Mouse (Mus musculus) gastrocnemius, postnatal 36 days (tissue): ENCODE results near the gene Zdhhc23. TPM values are rescaled to one million over a fixed set of nuclear protein-coding genes. Genes with fewer than 3 reads are reported as not detected.

Experiments
- DNase-seq, 2 experiments: peaks; one replicate each; pipeline ENCODE4 v3.0.0; 2022
- intact Hi-C: fragments of 180-260 bp; cut with DNase I; formaldehyde crosslinking; loops from one replicate; pipeline ENCODE4 v1.15.1; 2025
- total RNA-seq, 2 experiments: library from RNA; stranded (reverse); gene quantifications; 2 replicates each; pipeline ENCODE4 v1.2.3; 2021

Zdhhc23 gene
- total RNA-seq, 2 experiments from 2014 or later: 7.5 to 10.9 TPM

GRCm38 (mm10) chr16:43971189-43971588 lies 8.4 kb downstream of the Zdhhc23 start:
- intact Hi-C loops: no loop called here
- DNase-seq: no peak

GRCm38 (mm10) chr16:43970426-43970825 lies 9.2 kb downstream of the Zdhhc23 start:
- intact Hi-C loops: no loop called here
- no peak for DNase-seq

GRCm38 (mm10) chr16:43965781-43966389 lies 13.7 kb downstream of the Zdhhc23 start:
- intact Hi-C loops: no loop called here
- DNase-seq: no peak

- DNase-seq: no peak
- intact Hi-C loops: no loop called here
Observed at GRCm38 (mm10) chr16:43963780-43964179, 15.8 kb downstream of the Zdhhc23 start.

- DNase-seq: no peak
- intact Hi-C loops: no loop called here
Observed at GRCm38 (mm10) chr16:43963291-43963690, 16.3 kb downstream of the Zdhhc23 start.

- no peak for DNase-seq
- intact Hi-C loops: no loop called here
Observed at GRCm38 (mm10) chr16:43958038-43958437, 21.6 kb downstream of the Zdhhc23 start.

GRCm38 (mm10) chr16:43954913-43955312 lies 24.7 kb downstream of the Zdhhc23 start:
- intact Hi-C loops: no loop called here
- no peak for DNase-seq

- intact Hi-C loops: no loop called here
- DNase-seq: no peak
Observed at GRCm38 (mm10) chr16:43951591-43951990, 28.0 kb downstream of the Zdhhc23 start.

GRCm38 (mm10) chr16:43945869-43946268 lies 33.7 kb downstream of the Zdhhc23 start:
- intact Hi-C loops: no loop called here
- DNase-seq: no peak

GRCm38 (mm10) chr16:43945351-43945750 lies 34.2 kb downstream of the Zdhhc23 start:
- no peak for DNase-seq

GRCm38 (mm10) chr16:43940846-43941245 lies 38.7 kb downstream of the Zdhhc23 start:
- DNase-seq: no peak
- intact Hi-C loops: no loop called here

More at GRCm38 (mm10) chr16:43945351-43945750, 34.2 kb downstream of the Zdhhc23 start:
- intact Hi-C loops: no loop called here

GRCm38 (mm10) chr16:43935892-43936291 lies 43.7 kb downstream of the Zdhhc23 start:
- intact Hi-C loops: no loop called here

GRCm38 (mm10) chr16:43935367-43935766 lies 44.2 kb downstream of the Zdhhc23 start:
- no peak for DNase-seq
- intact Hi-C loops: no loop called here

More at GRCm38 (mm10) chr16:43935892-43936291, 43.7 kb downstream of the Zdhhc23 start:
- DNase-seq: no peak

GRCm38 (mm10) chr16:43934856-43935255 lies 44.7 kb downstream of the Zdhhc23 start:
- intact Hi-C loops: no loop called here
- no peak for DNase-seq

- DNase-seq: no peak
- intact Hi-C loops: no loop called here
Observed at GRCm38 (mm10) chr16:43933041-43933440, 46.5 kb downstream of the Zdhhc23 start.

- DNase-seq: no peak
- intact Hi-C loops: no loop called here
Observed at GRCm38 (mm10) chr16:43932319-43932718, 47.3 kb downstream of the Zdhhc23 start.

- no peak for DNase-seq
- intact Hi-C loops: no loop called here
Observed at GRCm38 (mm10) chr16:43931502-43931901, 48.1 kb downstream of the Zdhhc23 start.

- intact Hi-C loops: no loop called here
- no peak for DNase-seq
Observed at GRCm38 (mm10) chr16:43930577-43930976, 49.0 kb downstream of the Zdhhc23 start.

- intact Hi-C loops: no loop called here
Observed at GRCm38 (mm10) chr16:43926341-43926859, 53.2 kb downstream of the Zdhhc23 start, which contains the start of gene Qtrt2. Gene Qtrt2 (minus strand): TSS chr16:43926809.

GRCm38 (mm10) chr16:43925846-43926245 lies 53.7 kb downstream of the Zdhhc23 start:
- intact Hi-C loops: no loop called here
- DNase-seq: no peak

More at GRCm38 (mm10) chr16:43926341-43926859, 53.2 kb downstream of the Zdhhc23 start, which contains the start of gene Qtrt2:
- no peak for DNase-seq

- no peak for DNase-seq
- intact Hi-C loops: no loop called here
Observed at GRCm38 (mm10) chr16:43925001-43925558, 54.5 kb downstream of the Zdhhc23 start.

GRCm38 (mm10) chr16:43922630-43923029 lies 57.0 kb downstream of the Zdhhc23 start:
- no peak for DNase-seq
- intact Hi-C loops: no loop called here
